Comparison of ENCODE assay signal across 18 mouse cellular contexts in the genomic region with DNA sequence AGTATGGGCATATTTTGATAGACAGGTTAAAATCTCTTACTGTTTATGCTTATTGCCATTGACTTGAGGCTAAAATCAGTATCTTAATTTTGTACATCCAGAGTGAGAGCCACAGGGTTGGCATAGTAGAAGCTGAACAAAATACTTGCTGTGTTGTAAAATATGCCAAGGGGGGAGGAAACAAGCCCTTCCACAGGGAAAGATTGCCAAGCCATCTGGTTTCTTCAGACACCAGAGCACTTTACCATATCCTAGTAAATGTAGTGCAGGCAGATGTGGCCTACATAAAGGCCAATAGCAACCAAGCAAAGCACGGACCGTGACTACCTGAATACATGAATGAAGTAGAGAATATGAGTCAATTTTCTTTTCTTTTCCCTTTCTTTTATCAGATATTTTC. TPM values are rescaled to one million over a fixed set of nuclear protein-coding genes. Genes with fewer than 3 reads are reported as not detected.
A peak's percentile ranks its signal among the peaks of the same experiment; 100 is the strongest.
DNase-seq lines count a peak whose midpoint lies in the region; ATAC-seq and TF ChIP-seq lines count a peak whose summit lies in the region.
"Had no signal": no experiment of that assay in that cellular context is flagged by ENCODE, and none has a peak within 500 bp of the region (broad histone marks: within the 10 kb centered on the region; RNA-seq: fewer than 3 reads in every experiment).

No protein-coding gene starts in this region.

- WGBS in forebrain, embryonic 14.5 days = 93% methylated on average over 2 of the region's 2 CpGs
- 90% methylated on average over 2 of the region's 2 CpGs for WGBS in forebrain, embryonic 13.5 days

- no peak for ATAC-seq in forebrain, embryonic 14.5 days
- no peak for ATAC-seq in forebrain, embryonic 13.5 days
- ATAC-seq: hindbrain, postnatal 0 days had no signal

- H3K27me3 ChIP-seq in forebrain, embryonic 14.5 days (replicated peaks; ENCODE audit: control insufficient read depth, insufficient read depth, low read length) = no peaks in the 10 kb centered on the region
- H3K27me3 ChIP-seq in forebrain, embryonic 13.5 days = no peaks in the 10 kb centered on the region
- H3K27me3 ChIP-seq: embryonic facial prominence, embryonic 12.5 days; heart, embryonic 15.5 days; hindbrain, embryonic 13.5 days had no signal

- TF ChIP-seq CTCF in brain, embryonic 14.5 days (IDR thresholded peaks at IDR 0.05; ENCODE audit: borderline replicate concordance, extremely low read depth, insufficient read depth, insufficient read length) = no peak

- H3K9me3 ChIP-seq in forebrain, embryonic 14.5 days (replicated peaks; ENCODE audit: control insufficient read depth, low read length) = no peaks in the 10 kb centered on the region
- H3K9me3 ChIP-seq in forebrain, embryonic 13.5 days (replicated peaks) = no peaks in the 10 kb centered on the region
- H3K9me3 ChIP-seq: embryonic facial prominence, embryonic 12.5 days; heart, embryonic 15.5 days; hindbrain, embryonic 13.5 days had no signal

- H3K4me2 ChIP-seq in forebrain, embryonic 14.5 days (ENCODE audit: low read length) = no peak overlapping the region
- H3K4me2 ChIP-seq in forebrain, embryonic 13.5 days = no peak overlapping the region
- H3K4me2 ChIP-seq: embryonic facial prominence, embryonic 12.5 days; heart, embryonic 11.5 days; heart, embryonic 15.5 days; hindbrain, embryonic 13.5 days had no signal

- no peaks in the 10 kb centered on the region for H3K4me1 ChIP-seq in forebrain, embryonic 14.5 days (ENCODE audit: control insufficient read depth, insufficient read depth, low read length)
- H3K4me1 ChIP-seq in forebrain, embryonic 13.5 days = no peaks in the 10 kb centered on the region
- H3K4me1 ChIP-seq: embryonic facial prominence, embryonic 12.5 days; heart, embryonic 15.5 days; hindbrain, embryonic 13.5 days had no signal

- H3K9ac ChIP-seq in forebrain, embryonic 14.5 days (ENCODE audit: low read length) = no peak overlapping the region
- H3K9ac ChIP-seq in forebrain, embryonic 13.5 days = no peak overlapping the region
- H3K9ac ChIP-seq: embryonic facial prominence, embryonic 12.5 days; heart, embryonic 15.5 days; hindbrain, embryonic 13.5 days had no signal

- no peak overlapping the region for H3K27ac ChIP-seq in forebrain, embryonic 14.5 days (ENCODE audit: low read depth, low read length)
- no peak overlapping the region for H3K27ac ChIP-seq in forebrain, embryonic 13.5 days
- H3K27ac ChIP-seq: embryonic facial prominence, embryonic 12.5 days; heart, adult 2 months; heart, embryonic 15.5 days; hindbrain, embryonic 13.5 days; hindbrain, postnatal 0 days had no signal

- no peak for TF ChIP-seq POLR2A in brain, embryonic 14.5 days (IDR thresholded peaks at IDR 0.05; ENCODE audit: borderline replicate concordance, extremely low read depth, insufficient read depth, insufficient read length, poor library complexity, severe bottlenecking)

- DNase-seq in forebrain, embryonic 14.5 days (ENCODE audit: low spot score) = peak; percentile 20
- DNase-seq in left cerebral cortex, adult 9 months (ENCODE audit: low spot score in 2 of 2) = peak; percentile 8 to 25
- no peak for DNase-seq in left cerebral cortex, adult 11 months (ENCODE audit: low spot score)
- peak; percentile 31 for DNase-seq in brain, embryonic 14.5 days (ENCODE audit: low read depth)
- DNase-seq in adrenal gland, postnatal 36 days = no peak
- DNase-seq in kidney, postnatal 10 days = no peak
- DNase-seq: adrenal gland, postnatal 10 days; cerebellum, postnatal 25 days; gastrocnemius, postnatal 14 days; heart, adult 2 months; heart, postnatal 14 days had no signal

- H3K4me3 ChIP-seq in forebrain, embryonic 14.5 days (ENCODE audit: low read depth, low read length) = no peak overlapping the region
- no peak overlapping the region for H3K4me3 ChIP-seq in forebrain, embryonic 13.5 days
- H3K4me3 ChIP-seq: embryonic facial prominence, embryonic 12.5 days; heart, adult 2 months; heart, embryonic 15.5 days; hindbrain, embryonic 13.5 days had no signal

- H3K36me3 ChIP-seq in forebrain, embryonic 14.5 days (ENCODE audit: control insufficient read depth, insufficient read depth, low read length) = no peaks in the 10 kb centered on the region
- no peaks in the 10 kb centered on the region for H3K36me3 ChIP-seq in forebrain, embryonic 13.5 days (ENCODE audit: poor library complexity, severe bottlenecking)
- H3K36me3 ChIP-seq: embryonic facial prominence, embryonic 12.5 days; heart, embryonic 15.5 days; hindbrain, embryonic 13.5 days had no signal

RNA-seq across cellular contexts. Expression of a gene that starts 23.2 kb away (rescaled TPM):
- 0.37 and 0.63 TPM in 2 replicates for polyA plus RNA-seq in forebrain, embryonic 14.5 days (2014; fragmentation: Nextera tagmentation; extraction: Ambion mirVana)
- 0.63 and 0.77 TPM in 2 replicates for polyA plus RNA-seq in forebrain, embryonic 13.5 days (2015; fragmentation: Nextera tagmentation; extraction: Ambion mirVana)
- 0.16 and 0.20 TPM in 2 replicates for polyA plus RNA-seq in brain, embryonic 14.5 days (2012; rRNA removed)
- 1 to 10 TPM; 5.0 to 5.1 TPM for total RNA-seq in adrenal gland, postnatal 36 days (2021)
- total RNA-seq: hematopoietic stem cell, adult 5-6 weeks had no signal

Comparison
In these comparisons a context has a peak if more than half of its experiments do, and no peak if none do; other contexts are left out.
1. DNase-seq: peak in forebrain, embryonic 14.5 days (single experiment), left cerebral cortex, adult 9 months (2 of 2) and brain, embryonic 14.5 days (single experiment); none in left cerebral cortex, adult 11 months (single experiment), adrenal gland, postnatal 36 days (0 of 2) and kidney, postnatal 10 days (single experiment).